In the genomic region with DNA sequence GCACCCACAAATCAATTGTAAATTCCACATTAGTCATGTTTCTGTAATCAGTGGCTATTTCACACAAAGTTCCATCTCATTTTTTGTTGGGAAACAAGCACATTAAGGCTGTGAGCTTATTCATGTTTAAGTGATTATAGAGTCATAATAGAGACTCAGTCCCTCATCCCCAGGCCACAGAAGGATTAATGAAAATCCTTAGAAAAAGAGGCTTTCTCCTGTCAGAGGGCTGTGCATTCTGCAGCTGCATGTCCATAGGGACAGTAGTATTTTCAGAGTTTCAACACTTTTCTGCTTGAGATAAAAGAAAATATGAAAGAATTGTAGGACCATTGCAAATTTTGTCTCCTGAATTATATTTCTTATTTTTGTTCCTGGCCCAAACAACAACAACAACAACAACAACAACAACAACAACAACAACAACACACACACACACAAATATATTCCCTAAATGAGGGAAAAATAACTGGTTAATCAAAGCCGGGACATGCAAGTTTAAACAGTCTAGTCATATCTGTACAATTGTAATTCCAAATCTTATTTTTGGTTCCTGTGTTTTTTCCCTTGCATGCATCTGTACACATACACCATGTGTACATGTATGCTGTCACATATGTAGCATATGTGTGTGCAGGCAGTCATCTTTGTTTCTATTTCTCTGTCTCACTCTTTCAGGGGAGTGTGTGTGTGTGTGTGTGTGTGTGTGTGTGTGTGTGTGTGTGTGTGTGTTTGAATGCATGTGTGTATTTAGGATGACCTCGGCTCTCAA, we compare ENCODE assay signal across 23 mouse cellular contexts.
DNase-seq lines count a peak whose midpoint lies in the region; ATAC-seq lines count a peak whose summit lies in the region.
"Had no signal": no experiment of that assay in that cellular context is flagged by ENCODE, and none has a peak within 500 bp of the region (broad histone marks: within the 10 kb centered on the region; RNA-seq: fewer than 3 reads in every experiment).

No protein-coding gene starts in this region.

- 0 out of 2 replicates have a peak, but pooled peaks have one; percentile 34 for ATAC-seq in forebrain, embryonic 14.5 days
- peak; percentile 77 for ATAC-seq in midbrain, embryonic 11.5 days (ENCODE audit: low FRiP score)
- ATAC-seq in midbrain, embryonic 14.5 days (ENCODE audit: low FRiP score, low TSS enrichment), result peak; percentile 43; the same call in 1 of the 2 replicates
- ATAC-seq in midbrain, embryonic 16.5 days, result peak; percentile 32; the same call in 1 of the 2 replicates
- ATAC-seq: CD4-positive, CD25-positive, alpha-beta regulatory T cell, adult 4 months; forebrain, embryonic 15.5 days; intestine, embryonic 15.5 days had no signal

- no peaks in the 10 kb centered on the region for H3K9me3 ChIP-seq in forebrain, embryonic 14.5 days (replicated peaks; ENCODE audit: control insufficient read depth, low read length)
- no peaks in the 10 kb centered on the region for H3K9me3 ChIP-seq in forebrain, embryonic 10.5 days
- no peaks in the 10 kb centered on the region for H3K9me3 ChIP-seq in midbrain, embryonic 11.5 days (ENCODE audit: control insufficient read depth, low read length)
- H3K9me3 ChIP-seq in midbrain, embryonic 10.5 days (replicated peaks), result no peaks in the 10 kb centered on the region
- H3K9me3 ChIP-seq in midbrain, embryonic 14.5 days (ENCODE audit: control insufficient read depth, low read length), result no peaks in the 10 kb centered on the region
- no peaks in the 10 kb centered on the region for H3K9me3 ChIP-seq in midbrain, embryonic 16.5 days (replicated peaks; ENCODE audit: control insufficient read depth, low read length, poor library complexity, severe bottlenecking)
- H3K9me3 ChIP-seq: embryonic facial prominence, embryonic 12.5 days; embryonic facial prominence, embryonic 15.5 days; forebrain, embryonic 15.5 days; hindbrain, embryonic 13.5 days; intestine, embryonic 15.5 days had no signal

- H3K27ac ChIP-seq in forebrain, embryonic 14.5 days (ENCODE audit: low read depth, low read length), result no peak overlapping the region
- no peak overlapping the region for H3K27ac ChIP-seq in forebrain, embryonic 10.5 days
- H3K27ac ChIP-seq in midbrain, embryonic 11.5 days (ENCODE audit: low read depth, low read length), result no peak overlapping the region
- H3K27ac ChIP-seq in midbrain, embryonic 10.5 days (replicated peaks), result no peak overlapping the region
- H3K27ac ChIP-seq in midbrain, embryonic 14.5 days (replicated peaks; ENCODE audit: low read depth, low read length), result no peak overlapping the region
- H3K27ac ChIP-seq in midbrain, embryonic 16.5 days (ENCODE audit: low read length), result no peak overlapping the region
- H3K27ac ChIP-seq: embryonic facial prominence, embryonic 12.5 days; embryonic facial prominence, embryonic 15.5 days; forebrain, embryonic 15.5 days; gastrocnemius, adult 2 months; hindbrain, embryonic 13.5 days; intestine, embryonic 15.5 days had no signal

- H3K27me3 ChIP-seq in forebrain, embryonic 14.5 days (replicated peaks; ENCODE audit: control insufficient read depth, insufficient read depth, low read length), result no peaks in the 10 kb centered on the region
- H3K27me3 ChIP-seq in forebrain, embryonic 10.5 days (ENCODE audit: poor library complexity, severe bottlenecking), result no peaks in the 10 kb centered on the region
- H3K27me3 ChIP-seq in midbrain, embryonic 11.5 days (ENCODE audit: control insufficient read depth, insufficient read depth, low read length), result no peaks in the 10 kb centered on the region
- no peaks in the 10 kb centered on the region for H3K27me3 ChIP-seq in midbrain, embryonic 10.5 days (ENCODE audit: low read depth, poor library complexity, severe bottlenecking)
- H3K27me3 ChIP-seq in midbrain, embryonic 14.5 days (ENCODE audit: control insufficient read depth, insufficient read depth, low read length), result no peaks in the 10 kb centered on the region
- H3K27me3 ChIP-seq in midbrain, embryonic 16.5 days (ENCODE audit: control insufficient read depth, insufficient read depth, low read depth, low read length), result no peaks in the 10 kb centered on the region
- H3K27me3 ChIP-seq: embryonic facial prominence, embryonic 12.5 days; embryonic facial prominence, embryonic 15.5 days; forebrain, embryonic 15.5 days; hindbrain, embryonic 13.5 days; intestine, embryonic 15.5 days had no signal

- no peaks in the 10 kb centered on the region for H3K36me3 ChIP-seq in forebrain, embryonic 14.5 days (ENCODE audit: control insufficient read depth, insufficient read depth, low read length)
- no peaks in the 10 kb centered on the region for H3K36me3 ChIP-seq in forebrain, embryonic 10.5 days (replicated peaks)
- H3K36me3 ChIP-seq in midbrain, embryonic 11.5 days (ENCODE audit: control insufficient read depth, insufficient read depth, low read length), result no peaks in the 10 kb centered on the region
- no peaks in the 10 kb centered on the region for H3K36me3 ChIP-seq in midbrain, embryonic 10.5 days
- H3K36me3 ChIP-seq in midbrain, embryonic 14.5 days (ENCODE audit: control insufficient read depth, insufficient read depth, low read length), result no peaks in the 10 kb centered on the region
- no peaks in the 10 kb centered on the region for H3K36me3 ChIP-seq in midbrain, embryonic 16.5 days (ENCODE audit: control insufficient read depth, insufficient read depth, low read length)
- H3K36me3 ChIP-seq: embryonic facial prominence, embryonic 12.5 days; embryonic facial prominence, embryonic 15.5 days; forebrain, embryonic 15.5 days; hindbrain, embryonic 13.5 days; intestine, embryonic 15.5 days had no signal

- DNase-seq in forebrain, embryonic 14.5 days (ENCODE audit: low spot score), result no peak
- DNase-seq in forebrain, embryonic 10.5 days (ENCODE audit: extremely low spot score, low spot score), result no peak
- DNase-seq in midbrain, embryonic 11.5 days (ENCODE audit: low spot score, missing footprints), result no peak
- DNase-seq in midbrain, embryonic 10.5 days (ENCODE audit: low spot score), result no peak
- peak; percentile 46 for DNase-seq in midbrain, embryonic 14.5 days
- DNase-seq in kidney, postnatal 25 days, result no peak
- DNase-seq: adrenal gland, adult 2 months; adrenal gland, postnatal 14 days; cerebellum, adult 11 months; cerebellum, adult 2 months; cerebellum, adult 9-11 months; cerebellum, postnatal 25 days; gastrocnemius, adult 2 months; gastrocnemius, postnatal 14 days; heart, adult 11 months had no signal

- H3K9ac ChIP-seq in forebrain, embryonic 14.5 days (ENCODE audit: low read length), result no peak overlapping the region
- H3K9ac ChIP-seq in midbrain, embryonic 11.5 days (ENCODE audit: low read length), result no peak overlapping the region
- no peak overlapping the region for H3K9ac ChIP-seq in midbrain, embryonic 14.5 days (replicated peaks; ENCODE audit: low read length)
- H3K9ac ChIP-seq in midbrain, embryonic 16.5 days (ENCODE audit: low read depth, low read length), result no peak overlapping the region
- H3K9ac ChIP-seq: embryonic facial prominence, embryonic 12.5 days; embryonic facial prominence, embryonic 15.5 days; forebrain, embryonic 15.5 days; hindbrain, embryonic 13.5 days; intestine, embryonic 15.5 days had no signal

- 84% methylated on average over 2 of the region's 2 CpGs for WGBS in forebrain, embryonic 14.5 days
- 93% methylated on average over 2 of the region's 2 CpGs for WGBS in forebrain, embryonic 10.5 days
- WGBS in midbrain, embryonic 11.5 days, result 79% methylated on average over 2 of the region's 2 CpGs
- WGBS in midbrain, embryonic 10.5 days, result 83% methylated on average over 2 of the region's 2 CpGs
- WGBS in midbrain, embryonic 14.5 days, result 70% methylated on average over 2 of the region's 2 CpGs
- 77% methylated on average over 2 of the region's 2 CpGs for WGBS in midbrain, embryonic 16.5 days

- H3K4me2 ChIP-seq in forebrain, embryonic 14.5 days (ENCODE audit: low read length), result no peak overlapping the region
- no peak overlapping the region for H3K4me2 ChIP-seq in midbrain, embryonic 11.5 days
- no peak overlapping the region for H3K4me2 ChIP-seq in midbrain, embryonic 14.5 days (ENCODE audit: low read length)
- H3K4me2 ChIP-seq in midbrain, embryonic 16.5 days (ENCODE audit: low read length), result no peak overlapping the region
- H3K4me2 ChIP-seq: embryonic facial prominence, embryonic 12.5 days; embryonic facial prominence, embryonic 15.5 days; forebrain, embryonic 15.5 days; heart, embryonic 11.5 days; hindbrain, embryonic 13.5 days; intestine, embryonic 15.5 days had no signal

- no peak overlapping the region for H3K4me3 ChIP-seq in forebrain, embryonic 14.5 days (ENCODE audit: low read depth, low read length)
- H3K4me3 ChIP-seq in forebrain, embryonic 10.5 days, result no peak overlapping the region
- H3K4me3 ChIP-seq in midbrain, embryonic 11.5 days (ENCODE audit: low read depth, low read length), result no peak overlapping the region
- no peak overlapping the region for H3K4me3 ChIP-seq in midbrain, embryonic 10.5 days
- H3K4me3 ChIP-seq in midbrain, embryonic 14.5 days (replicated peaks; ENCODE audit: low read depth, low read length), result no peak overlapping the region
- no peak overlapping the region for H3K4me3 ChIP-seq in midbrain, embryonic 16.5 days (ENCODE audit: low read depth, low read length)
- H3K4me3 ChIP-seq: embryonic facial prominence, embryonic 12.5 days; embryonic facial prominence, embryonic 15.5 days; forebrain, embryonic 15.5 days; gastrocnemius, adult 2 months; hindbrain, embryonic 13.5 days; intestine, embryonic 15.5 days had no signal

- H3K4me1 ChIP-seq in forebrain, embryonic 14.5 days (ENCODE audit: control insufficient read depth, insufficient read depth, low read length), result no peaks in the 10 kb centered on the region
- peaks cover 9% of the 10 kb centered on the region for H3K4me1 ChIP-seq in forebrain, embryonic 10.5 days
- 0 out of 2 replicates have a peak, but pooled peaks cover 2% of the 10 kb centered on the region for H3K4me1 ChIP-seq in midbrain, embryonic 11.5 days (ENCODE audit: control insufficient read depth, insufficient read depth, low read length)
- H3K4me1 ChIP-seq in midbrain, embryonic 10.5 days, result peaks cover 11% of the 10 kb centered on the region
- no peaks in the 10 kb centered on the region for H3K4me1 ChIP-seq in midbrain, embryonic 14.5 days (ENCODE audit: control insufficient read depth, insufficient read depth, low read length)
- H3K4me1 ChIP-seq in midbrain, embryonic 16.5 days (ENCODE audit: control insufficient read depth, insufficient read depth, low read length), result no peaks in the 10 kb centered on the region
- H3K4me1 ChIP-seq: embryonic facial prominence, embryonic 12.5 days; embryonic facial prominence, embryonic 15.5 days; hindbrain, embryonic 13.5 days; intestine, embryonic 15.5 days had no signal
